Mouse (Mus musculus): ENCODE measurements around the gene Cnih1.
"Not testable (repeated sequence)": the region's sequence is repeated elsewhere in the genome, so short reads cannot be mapped to it uniquely, and the experiment has no call there.

- not testable (repeated sequence) for TF ChIP-seq CTCF, EP300 (IDR thresholded peaks at IDR 0.05; ENCODE audit: low read depth)
Measured at GRCm38 (mm10) chr14:46819961-46820360, 31.8 kb upstream of the Cnih1 start.

Measured in liver, postnatal 0 days (tissue).